Mouse (Mus musculus) erythroid progenitor cell, adult 5-6 weeks (primary cell): ENCODE measurements around the gene Fhod1. TPM values are rescaled to one million over a fixed set of nuclear protein-coding genes. Genes with fewer than 3 reads are reported as not detected.

Experiments used
- ATAC-seq: replicated peaks from 2 replicates; pipeline ENCODE4 v1.8.0; 2016; ENCODE audit warnings: moderate number of reproducible peaks, mild to moderate bottlenecking, moderate TSS enrichment, inconsistent platforms; ENCODE audit not compliant: poor library complexity, low FRiP score, severe bottlenecking
- total RNA-seq, 2 experiments: library from RNA; stranded (forward) in 1 of 2; stranded (reverse) in 1 of 2; fragments of 150-400 nt in 1 of 2; fragments of 186-747, 209-891 nt in 1 of 2; gene quantifications; 2 replicates each; pipeline versions ENCODE4 v1.2.3 to v1.2.4; 2015 to 2017; ENCODE audit warnings: low replicate concordance in 2 of 2

Fhod1 gene
- total RNA-seq, 2 experiments from 2014 or later: 0.08 to 1.3 TPM

- no peak for ATAC-seq
Measured at GRCm38 (mm10) chr8:105280567-105280966, 67.2 kb downstream of the Fhod1 start.

Other genes with a start within 250 kb of the Fhod1 start
- gene Ces4a, start 216.2 kb downstream of the Fhod1 start, total RNA-seq (2015; ENCODE audit: low replicate concordance): not detected in 2 replicates
- gene Ces4a, start 216.2 kb downstream of the Fhod1 start, total RNA-seq (2017; ENCODE audit: low replicate concordance): not detected in 2 replicates
- gene Cbfb, start 177.3 kb downstream of the Fhod1 start, total RNA-seq (2015; ENCODE audit: low replicate concordance): 25.9 and 34.4 TPM in 2 replicates
- 18.0 and 29.3 TPM in 2 replicates for gene Cbfb, start 177.3 kb downstream of the Fhod1 start, total RNA-seq (2017; ENCODE audit: low replicate concordance)
- gene D230025D16Rik, start 122.8 kb downstream of the Fhod1 start, total RNA-seq (2015; ENCODE audit: low replicate concordance): 19.8 and 24.3 TPM in 2 replicates
- 12.9 and 19.5 TPM in 2 replicates for gene D230025D16Rik, start 122.8 kb downstream of the Fhod1 start, total RNA-seq (2017; ENCODE audit: low replicate concordance)
- gene B3gnt9, start 92.8 kb downstream of the Fhod1 start, total RNA-seq (2015; ENCODE audit: low replicate concordance): 1.7 and 2.9 TPM in 2 replicates
- gene B3gnt9, start 92.8 kb downstream of the Fhod1 start, total RNA-seq (2017; ENCODE audit: low replicate concordance): 0.77 TPM in 1 of 2 replicates, not detected in the other
- gene Tradd, start 83.3 kb downstream of the Fhod1 start, total RNA-seq (2015; ENCODE audit: low replicate concordance): 5.8 and 6.7 TPM in 2 replicates
- 2.7 TPM in 1 of 2 replicates, not detected in the other for gene Tradd, start 83.3 kb downstream of the Fhod1 start, total RNA-seq (2017; ENCODE audit: low replicate concordance)
- 2.5 TPM in 1 of 2 replicates, not detected in the other for gene Fbxl8, start 83.3 kb downstream of the Fhod1 start, total RNA-seq (2015; ENCODE audit: low replicate concordance)
- 0.08 TPM in 1 of 2 replicates, not detected in the other for gene Fbxl8, start 83.3 kb downstream of the Fhod1 start, total RNA-seq (2017; ENCODE audit: low replicate concordance)
- gene Hsf4, start 78.2 kb downstream of the Fhod1 start, total RNA-seq (2015; ENCODE audit: low replicate concordance): not detected in 2 replicates
- not detected in 2 replicates for gene Hsf4, start 78.2 kb downstream of the Fhod1 start, total RNA-seq (2017; ENCODE audit: low replicate concordance)
- gene Nol3, start 71.8 kb downstream of the Fhod1 start, total RNA-seq (2015; ENCODE audit: low replicate concordance): not detected in 2 replicates
- not detected in 2 replicates for gene Nol3, start 71.8 kb downstream of the Fhod1 start, total RNA-seq (2017; ENCODE audit: low replicate concordance)
- 1.7 TPM in 1 of 2 replicates, not detected in the other for gene 4931428F04Rik, start 58.1 kb downstream of the Fhod1 start, total RNA-seq (2015; ENCODE audit: low replicate concordance)
- 1.7 TPM in 1 of 2 replicates, not detected in the other for gene 4931428F04Rik, start 58.1 kb downstream of the Fhod1 start, total RNA-seq (2017; ENCODE audit: low replicate concordance)
- 3.2 TPM in 1 of 2 replicates, not detected in the other for gene Exoc3l, start 51.9 kb downstream of the Fhod1 start, total RNA-seq (2015; ENCODE audit: low replicate concordance)
- gene Exoc3l, start 51.9 kb downstream of the Fhod1 start, total RNA-seq (2017; ENCODE audit: low replicate concordance): 8.5 and 18.6 TPM in 2 replicates
- gene E2f4, start 50.3 kb downstream of the Fhod1 start, total RNA-seq (2015; ENCODE audit: low replicate concordance): 632 and 674 TPM in 2 replicates
- 268 and 326 TPM in 2 replicates for gene E2f4, start 50.3 kb downstream of the Fhod1 start, total RNA-seq (2017; ENCODE audit: low replicate concordance)
- 10.1 and 18.7 TPM in 2 replicates for gene Elmo3, start 42.4 kb downstream of the Fhod1 start, total RNA-seq (2015; ENCODE audit: low replicate concordance)
- 14.0 and 21.9 TPM in 2 replicates for gene Elmo3, start 42.4 kb downstream of the Fhod1 start, total RNA-seq (2017; ENCODE audit: low replicate concordance)
- 23.4 and 26.8 TPM in 2 replicates for gene Lrrc29, start 21.7 kb downstream of the Fhod1 start, total RNA-seq (2015; ENCODE audit: low replicate concordance)
- gene Lrrc29, start 21.7 kb downstream of the Fhod1 start, total RNA-seq (2017; ENCODE audit: low replicate concordance): 24.8 and 31.7 TPM in 2 replicates
- 67.9 and 68.8 TPM in 2 replicates for gene Tmem208, start 21.6 kb downstream of the Fhod1 start, total RNA-seq (2015; ENCODE audit: low replicate concordance)
- 18.1 and 30.2 TPM in 2 replicates for gene Tmem208, start 21.6 kb downstream of the Fhod1 start, total RNA-seq (2017; ENCODE audit: low replicate concordance)
- gene Slc9a5, start 890 bp upstream of the Fhod1 start, total RNA-seq (2015; ENCODE audit: low replicate concordance): 2.9 TPM in 1 of 2 replicates, not detected in the other
- not detected in 2 replicates for gene Slc9a5, start 890 bp upstream of the Fhod1 start, total RNA-seq (2017; ENCODE audit: low replicate concordance)
- not detected in 2 replicates for gene Plekhg4, start 25.3 kb upstream of the Fhod1 start, total RNA-seq (2015; ENCODE audit: low replicate concordance)
- not detected in 2 replicates for gene Plekhg4, start 25.3 kb upstream of the Fhod1 start, total RNA-seq (2017; ENCODE audit: low replicate concordance)
- not detected in 2 replicates for gene Kctd19, start 65.5 kb upstream of the Fhod1 start, total RNA-seq (2015; ENCODE audit: low replicate concordance)
- gene Kctd19, start 65.5 kb upstream of the Fhod1 start, total RNA-seq (2017; ENCODE audit: low replicate concordance): not detected in 2 replicates
- 1.4 TPM in 1 of 2 replicates, not detected in the other for gene Lrrc36, start 65.6 kb upstream of the Fhod1 start, total RNA-seq (2015; ENCODE audit: low replicate concordance)
- 1.2 TPM in 1 of 2 replicates, not detected in the other for gene Lrrc36, start 65.6 kb upstream of the Fhod1 start, total RNA-seq (2017; ENCODE audit: low replicate concordance)
- 2.5 TPM in 1 of 2 replicates, not detected in the other for gene Tppp3, start 123.6 kb upstream of the Fhod1 start, total RNA-seq (2015; ENCODE audit: low replicate concordance)
- 2.2 TPM in 1 of 2 replicates, not detected in the other for gene Tppp3, start 123.6 kb upstream of the Fhod1 start, total RNA-seq (2017; ENCODE audit: low replicate concordance)
- 2.5 TPM in 1 of 2 replicates, not detected in the other for gene Zdhhc1, start 148.9 kb upstream of the Fhod1 start, total RNA-seq (2015; ENCODE audit: low replicate concordance)
- 0.39 TPM in 1 of 2 replicates, not detected in the other for gene Zdhhc1, start 148.9 kb upstream of the Fhod1 start, total RNA-seq (2017; ENCODE audit: low replicate concordance)
- not detected in 2 replicates for gene Hsd11b2, start 170.8 kb upstream of the Fhod1 start, total RNA-seq (2015; ENCODE audit: low replicate concordance)
- not detected in 2 replicates for gene Hsd11b2, start 170.8 kb upstream of the Fhod1 start, total RNA-seq (2017; ENCODE audit: low replicate concordance)
- 84.7 and 109 TPM in 2 replicates for gene Atp6v0d1, start 218.1 kb upstream of the Fhod1 start, total RNA-seq (2015; ENCODE audit: low replicate concordance)
- 31.3 and 35.6 TPM in 2 replicates for gene Atp6v0d1, start 218.1 kb upstream of the Fhod1 start, total RNA-seq (2017; ENCODE audit: low replicate concordance)